Mouse (Mus musculus): ENCODE data around the gene Eif2s1.

GRCm38 (mm10) chr12:78906707-78907162 is 45.1 kb downstream of the Eif2s1 start, which contains the start of gene Plek2:
- TF ChIP-seq USF1 (IDR thresholded peaks at IDR 0.05; ENCODE audit: low read depth), result no peak
- no peak for TF ChIP-seq CTCF (IDR thresholded peaks at IDR 0.05; ENCODE audit: control insufficient read depth, insufficient read depth, insufficient read length)
- no peak for TF ChIP-seq MAX (IDR thresholded peaks at IDR 0.05)
- no peak for TF ChIP-seq MYOG (IDR thresholded peaks at IDR 0.05; ENCODE audit: control insufficient read depth, extremely low read depth, insufficient read length)
- TF ChIP-seq MYOD1 (IDR thresholded peaks at IDR 0.05; ENCODE audit: control insufficient read depth, insufficient read length, low read depth), result no peak
- TF ChIP-seq CEBPB (IDR thresholded peaks at IDR 0.05; ENCODE audit: low read depth), result no peak
- TF ChIP-seq FOSL1 (IDR thresholded peaks at IDR 0.05; ENCODE audit: insufficient read depth, low read length, poor library complexity, severe bottlenecking), result no peak
